Mouse (Mus musculus): ENCODE data around the gene Cfap77.

The Cfap77 gene

GRCm38 (mm10) chr2:29046151-29046550, 8.7 kb downstream of the Cfap77 start:
- DNase-seq = peak; percentile 67

GRCm38 (mm10) chr2:29042124-29042523, 12.7 kb downstream of the Cfap77 start:
- DNase-seq = no peak

GRCm38 (mm10) chr2:29041477-29041768, 13.4 kb downstream of the Cfap77 start:
- no peak for DNase-seq

DNA sequence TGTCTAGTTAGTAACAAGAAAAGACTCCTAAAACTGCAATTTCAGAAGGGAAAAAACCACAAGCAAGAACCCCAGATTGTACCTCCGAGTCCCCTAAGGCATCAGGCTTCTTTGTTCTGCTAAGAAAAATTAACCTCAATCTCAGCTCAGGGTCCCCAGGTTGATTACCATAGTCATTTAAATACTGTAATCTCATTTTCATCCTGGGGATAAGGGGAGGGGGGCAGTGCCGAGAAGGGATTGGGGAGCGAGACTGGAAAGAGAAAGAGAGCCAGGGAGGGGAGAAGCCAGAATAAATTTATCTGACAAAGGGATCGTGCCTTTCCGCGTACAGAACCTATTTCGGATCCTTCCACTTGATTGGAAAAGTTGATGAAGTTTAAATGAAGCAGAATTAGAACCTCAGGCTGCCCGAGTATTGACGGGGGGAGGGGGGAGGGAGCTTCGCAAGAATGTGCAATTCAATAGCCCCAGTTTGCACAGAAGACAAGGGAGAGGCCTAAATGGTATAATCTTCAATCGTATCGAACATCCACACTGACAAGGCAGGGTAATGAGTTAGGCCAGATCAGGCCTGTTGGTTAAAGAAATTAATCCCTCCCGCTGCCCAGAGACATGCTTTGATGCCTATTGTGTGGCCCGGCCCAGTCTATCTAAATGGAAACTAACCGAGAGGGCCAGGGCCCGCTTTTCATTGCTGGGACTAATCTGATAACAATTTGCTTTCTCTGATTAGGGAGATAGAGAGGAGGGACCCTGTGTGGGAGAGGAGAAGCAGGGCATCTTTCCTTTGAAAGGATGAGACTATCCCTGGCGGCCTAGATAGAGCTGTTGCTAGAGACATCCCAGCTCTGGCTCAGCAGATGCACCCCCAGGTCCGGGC, 14.0 kb downstream of the Cfap77 start:
- peak; percentile 45 for DNase-seq

DNA sequence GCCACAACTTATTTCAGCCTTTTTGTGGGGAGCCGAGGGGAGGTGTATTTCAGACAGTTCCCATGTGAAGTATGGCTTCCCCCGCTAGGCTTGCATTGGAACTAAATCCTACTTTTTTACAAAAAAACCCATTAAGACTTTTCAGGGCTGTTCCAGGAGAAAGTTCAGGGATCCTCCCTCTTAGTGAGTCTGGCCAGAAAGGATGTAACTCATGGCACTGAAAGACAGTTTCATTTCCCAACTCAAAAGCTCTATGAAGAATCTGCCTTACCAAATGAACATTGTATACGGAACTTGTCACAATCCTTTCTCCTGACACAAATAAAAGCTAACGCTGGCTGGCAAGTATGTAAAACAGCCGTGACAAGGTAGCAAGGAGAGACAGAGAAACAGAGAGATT, 15.1 kb downstream of the Cfap77 start:
- DNase-seq = no peak

- no peak for DNase-seq
Measured at GRCm38 (mm10) chr2:29035698-29036097, 19.2 kb downstream of the Cfap77 start.

GRCm38 (mm10) chr2:29034542-29035475, 20.1 kb downstream of the Cfap77 start:
- peak; percentile 65 for DNase-seq

DNA sequence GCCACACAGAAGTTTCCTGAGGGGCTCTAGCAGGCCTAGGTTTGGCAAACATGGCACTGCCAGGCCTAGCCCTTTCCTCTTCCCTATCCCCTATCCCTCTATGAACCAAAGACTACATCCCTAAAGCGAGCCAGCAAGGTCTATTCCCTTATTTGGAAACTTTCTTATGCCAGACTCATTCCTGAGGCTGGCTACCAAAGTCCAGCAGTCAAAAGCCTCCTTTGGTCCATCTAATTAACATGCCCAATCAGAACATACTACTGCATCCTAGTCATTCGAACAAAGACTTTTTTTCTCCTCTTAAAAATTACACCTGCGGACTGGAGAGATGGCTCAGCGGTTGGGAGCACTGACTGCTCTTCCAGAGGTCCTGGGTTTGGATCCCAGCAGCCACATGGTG, 22.9 kb downstream of the Cfap77 start:
- no peak for DNase-seq

DNA sequence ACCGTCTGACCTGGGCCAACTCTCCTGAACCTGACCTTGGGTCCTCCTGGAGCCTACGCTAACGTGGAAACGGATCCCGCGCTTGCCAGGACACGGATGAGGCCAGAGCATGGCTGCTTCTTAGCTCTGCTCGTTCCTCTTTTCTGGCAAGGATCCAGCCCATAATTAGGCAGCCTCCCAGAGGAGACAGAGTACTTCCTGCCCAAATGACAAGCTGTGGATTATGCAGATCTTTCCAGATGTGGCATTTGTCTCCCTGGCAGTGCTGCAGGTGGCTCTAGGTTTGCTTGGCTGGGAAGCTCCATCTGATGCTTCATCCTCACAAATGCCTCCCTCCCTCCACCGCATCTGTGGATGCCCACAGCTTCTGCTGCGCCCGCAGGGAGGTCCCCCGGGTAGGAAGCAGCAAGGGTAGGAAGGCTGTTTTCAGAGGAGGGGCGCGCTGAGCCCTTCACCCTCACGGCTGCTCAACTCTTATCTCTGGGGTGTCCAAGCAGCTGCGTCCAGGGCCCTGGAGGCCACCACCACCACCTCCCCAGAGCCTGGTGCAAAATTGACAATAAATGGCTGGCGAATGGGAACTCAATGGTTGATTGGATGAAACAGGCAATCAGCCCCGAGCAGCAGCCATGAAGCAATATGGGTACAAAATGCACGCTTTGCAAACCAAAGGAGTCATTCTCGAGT, 24.7 kb downstream of the Cfap77 start:
- DNase-seq = peak; percentile 76

DNA sequence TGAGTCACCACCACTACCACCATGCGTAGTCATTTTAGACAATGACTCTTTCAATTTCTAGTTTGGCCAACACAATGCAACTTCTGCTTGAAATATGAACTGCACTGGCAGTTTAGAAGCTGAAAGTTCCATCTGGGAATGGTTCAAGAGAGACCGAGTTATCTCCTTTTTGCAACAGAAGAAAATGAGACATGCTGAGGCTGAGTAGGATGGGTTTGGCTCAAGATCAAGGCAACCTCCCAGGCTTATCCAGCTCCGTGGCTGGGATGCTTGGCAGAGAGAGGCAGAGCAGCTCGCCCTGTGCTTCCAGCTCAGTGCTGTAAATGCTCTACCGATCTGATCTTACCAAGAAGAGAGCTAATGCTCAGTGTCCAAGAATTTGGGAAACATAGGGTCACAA, 29.6 kb downstream of the Cfap77 start:
- no peak for DNase-seq

GRCm38 (mm10) chr2:29023001-29023400, 31.9 kb downstream of the Cfap77 start:
- no peak for DNase-seq

DNA sequence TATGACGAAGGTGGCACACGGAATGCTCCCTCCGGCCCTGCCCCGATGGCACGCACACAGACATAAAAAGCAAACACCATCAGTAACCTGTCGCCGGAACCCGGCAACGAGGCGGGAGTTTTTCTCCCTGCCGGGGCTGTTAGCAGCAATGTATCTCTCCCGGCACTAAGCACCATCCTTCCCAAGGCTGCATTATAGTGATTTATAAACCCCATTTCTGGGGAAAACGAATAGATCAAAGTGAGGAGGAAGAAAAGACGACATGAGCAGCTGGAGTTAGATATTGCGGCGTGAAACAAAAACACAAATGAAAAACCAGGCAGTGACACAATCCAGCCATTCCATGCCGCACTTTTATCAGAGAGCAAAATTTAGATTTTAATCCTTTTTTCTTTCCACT, 33.8 kb downstream of the Cfap77 start:
- no peak for DNase-seq

DNA sequence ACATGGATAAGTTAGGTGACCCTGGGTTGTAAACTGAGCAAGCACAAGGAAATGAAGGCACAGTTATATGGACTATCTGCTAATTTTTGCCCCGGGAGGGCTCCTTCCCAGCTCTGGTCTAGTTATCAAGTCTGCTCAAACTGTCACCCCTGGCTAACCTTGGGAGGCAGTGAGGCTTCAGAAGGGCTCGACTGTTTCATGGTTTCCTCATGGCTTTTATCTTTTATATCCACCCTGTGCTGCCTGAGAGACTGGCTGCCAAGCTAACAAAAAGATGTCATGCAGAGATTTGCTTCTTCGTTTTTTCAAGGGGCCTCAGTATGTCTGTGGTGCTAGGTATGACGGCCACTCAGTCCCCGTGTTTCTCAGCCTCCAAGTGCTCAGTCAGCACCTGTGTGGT, 36.2 kb downstream of the Cfap77 start:
- no peak for DNase-seq

- peak; percentile 82 for DNase-seq
Measured at GRCm38 (mm10) chr2:29016599-29017587, 38.0 kb downstream of the Cfap77 start.

- DNase-seq = no peak
Measured at GRCm38 (mm10) chr2:29012523-29012922, 42.3 kb downstream of the Cfap77 start.

DNA sequence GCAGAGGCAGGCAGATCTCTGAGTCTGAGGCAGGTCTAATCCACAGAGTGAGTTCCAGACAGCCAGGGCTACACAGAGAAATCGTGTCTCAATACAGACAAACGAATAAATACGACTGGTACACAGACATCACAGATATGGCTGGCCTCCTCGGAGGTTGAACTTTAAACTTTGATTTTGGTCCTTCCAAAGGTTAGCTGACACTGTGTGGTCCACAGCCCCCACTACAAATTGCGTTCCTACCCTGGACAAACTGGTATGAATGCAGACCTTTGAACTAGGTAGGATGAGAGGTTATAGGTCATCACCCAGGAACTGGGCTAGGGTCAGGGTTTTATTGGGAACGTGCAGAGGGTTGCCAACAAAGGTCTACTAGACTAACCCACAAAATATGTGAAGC, 47.2 kb downstream of the Cfap77 start:
- no peak for DNase-seq

DNA sequence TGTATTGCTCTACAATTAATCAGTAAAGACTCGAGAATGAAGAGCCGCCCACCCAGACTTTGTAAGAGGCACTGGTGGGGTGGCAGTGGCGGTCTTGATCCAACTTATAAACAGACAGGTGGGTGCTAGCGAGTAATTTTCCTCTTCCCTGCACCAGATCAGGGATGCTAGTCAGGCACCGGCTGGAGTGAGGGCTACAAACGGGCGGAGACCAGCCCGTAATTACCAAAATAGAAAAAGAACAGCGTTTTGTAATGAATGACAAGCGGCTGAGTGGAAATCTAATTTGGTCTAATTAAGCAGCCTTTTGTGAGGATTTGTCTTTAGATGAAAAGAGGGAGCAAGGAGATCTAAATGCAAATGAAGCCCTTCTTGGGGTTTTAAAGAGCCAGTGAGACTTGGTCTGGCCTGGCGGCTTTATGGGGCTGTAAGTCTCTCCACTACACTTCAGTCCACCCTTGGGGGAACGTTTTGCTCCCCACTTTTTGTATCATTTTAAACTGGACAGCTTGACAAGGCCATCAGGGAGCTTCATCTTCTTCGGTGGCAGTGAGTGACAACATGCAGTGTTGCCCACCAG, 48.3 kb downstream of the Cfap77 start:
- peak; percentile 68 for DNase-seq

DNA sequence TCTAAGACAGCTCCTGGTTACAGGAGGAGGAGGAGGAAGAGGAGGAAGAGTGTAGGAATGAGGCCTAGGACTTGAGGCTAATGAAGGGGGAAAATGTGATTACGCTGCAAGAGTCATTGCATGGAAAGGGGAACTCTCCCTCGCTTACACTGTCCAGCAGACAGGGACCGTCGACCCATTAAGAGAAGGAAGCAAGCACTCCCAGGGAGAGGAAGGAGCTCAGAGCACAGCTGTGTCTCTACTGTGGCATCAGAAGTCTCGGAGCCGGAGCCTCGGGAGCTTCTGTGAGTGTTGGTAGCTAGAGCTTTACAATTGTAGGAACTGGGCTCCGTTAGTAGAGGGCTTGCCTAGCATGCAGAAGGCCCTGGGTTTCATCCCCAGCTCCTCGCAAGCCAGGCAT, 50.8 kb downstream of the Cfap77 start:
- no peak for DNase-seq

DNA sequence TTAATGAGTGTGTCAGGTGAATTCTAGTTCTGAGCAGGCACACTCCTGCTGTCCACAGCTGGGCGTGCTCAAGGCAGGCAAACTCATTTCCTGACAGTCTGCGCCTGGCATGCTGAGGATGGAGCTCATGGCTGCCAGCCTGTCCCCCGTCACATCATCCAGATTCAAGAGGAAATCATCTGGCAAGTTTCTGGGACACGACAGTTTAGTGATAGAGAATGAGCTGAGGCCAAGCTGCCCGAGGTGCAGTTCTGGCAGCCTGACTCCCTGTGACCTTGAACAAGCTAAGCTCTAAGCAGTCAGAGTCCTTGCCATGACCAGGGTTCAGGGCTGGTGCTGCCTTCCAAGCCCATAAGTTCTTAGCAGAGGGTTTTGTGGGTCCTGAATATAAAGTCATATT, 56.6 kb downstream of the Cfap77 start:
- no peak for DNase-seq

DNA sequence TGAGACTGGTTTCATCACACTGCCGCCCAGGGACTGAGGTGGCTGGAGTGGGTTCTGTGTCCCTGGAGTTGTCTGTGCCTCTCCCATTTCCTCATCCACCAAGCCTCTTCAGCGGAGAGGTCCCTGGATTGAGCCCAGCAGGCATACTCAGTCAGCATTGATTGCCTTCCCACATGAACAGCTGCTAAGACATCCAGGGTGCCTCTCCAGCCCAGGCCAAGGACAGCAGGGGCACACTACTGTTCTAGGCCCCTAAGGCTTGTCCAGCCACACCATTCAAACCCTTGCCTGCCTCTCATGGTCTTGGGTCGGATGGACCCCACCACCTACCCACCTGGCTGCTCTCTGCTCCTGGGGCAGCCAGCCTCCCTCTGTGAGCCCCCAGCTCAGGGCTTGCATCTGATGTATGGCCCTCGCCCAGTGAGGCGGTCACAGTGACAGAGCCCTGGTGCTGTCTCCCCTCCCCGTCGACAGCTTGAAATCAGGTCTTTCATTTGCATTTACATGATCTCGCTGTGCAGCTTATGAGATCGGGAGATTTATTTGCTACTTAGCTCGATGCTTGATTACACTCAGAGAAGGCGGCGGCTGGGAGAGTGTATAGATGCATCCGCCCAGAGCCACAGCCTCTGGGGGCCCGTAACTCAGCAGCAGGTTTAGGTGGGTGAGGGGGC, 57.6 kb downstream of the Cfap77 start:
- DNase-seq = peak; percentile 73

DNA sequence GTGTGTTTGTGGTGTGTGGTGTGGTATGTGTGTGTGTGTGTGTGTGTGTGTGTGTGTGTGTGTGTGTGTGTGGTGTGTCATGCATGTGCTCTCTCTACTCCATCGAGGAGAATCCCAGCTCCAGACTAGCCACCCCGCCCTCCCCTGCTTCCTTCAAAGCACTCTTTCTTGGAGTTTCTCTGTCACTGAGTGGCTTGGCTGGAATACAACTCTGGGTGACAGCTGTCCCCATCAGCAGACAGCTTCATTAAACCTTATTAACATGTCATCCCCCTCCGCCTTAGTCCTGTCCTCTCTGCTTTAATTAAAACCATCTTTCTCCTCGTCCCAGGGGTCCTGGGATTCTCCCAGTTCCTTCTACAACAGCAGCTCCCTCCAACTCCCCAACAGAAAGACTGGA, 59.4 kb downstream of the Cfap77 start:
- peak; percentile 55 for DNase-seq
